In the genomic region with DNA sequence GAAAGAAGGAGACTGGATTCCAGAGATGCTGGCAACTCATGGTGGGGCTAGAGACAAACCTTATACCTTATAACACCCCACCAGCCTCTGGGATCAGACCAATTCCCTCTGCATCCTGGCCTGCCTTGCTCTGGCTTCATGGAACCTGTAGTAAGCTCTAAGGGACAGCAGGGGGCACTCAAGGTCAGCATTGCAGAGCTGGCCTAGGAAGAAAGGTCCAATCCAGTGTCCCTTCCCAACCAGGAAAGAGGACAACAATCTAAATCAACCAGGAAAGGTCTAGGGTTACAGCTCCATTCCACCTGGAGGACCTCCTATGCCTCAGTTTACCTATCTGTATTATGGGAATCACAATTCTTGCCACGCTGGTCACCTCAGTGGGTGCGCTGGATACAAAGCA, we compare ENCODE assay signal across 8 mouse cellular contexts. TPM values are rescaled to one million over a fixed set of nuclear protein-coding genes. Genes with fewer than 3 reads are reported as not detected.
DNase-seq lines count a peak whose midpoint lies in the region; ATAC-seq and TF ChIP-seq lines count a peak whose summit lies in the region.

No protein-coding gene starts in this region.

- ATAC-seq in neural tube, embryonic 15.5 days (ENCODE audit: low FRiP score), result no peak; the same call in 1 of the 2 replicates

- no peak overlapping the region for H3K4me2 ChIP-seq in neural tube, embryonic 15.5 days

- no peaks in the 10 kb centered on the region for H3K9me3 ChIP-seq in neural tube, embryonic 15.5 days (replicated peaks)
- no peaks in the 10 kb centered on the region for H3K9me3 ChIP-seq in embryonic facial prominence, embryonic 10.5 days

- 96% methylated on average over 2 of the region's 2 CpGs for WGBS in neural tube, embryonic 15.5 days
- 99% methylated on average over 2 of the region's 2 CpGs for WGBS in embryonic facial prominence, embryonic 10.5 days

- H3K4me3 ChIP-seq in neural tube, embryonic 15.5 days (replicated peaks), result no peak overlapping the region
- no peak overlapping the region for H3K4me3 ChIP-seq in embryonic facial prominence, embryonic 10.5 days
- no peak overlapping the region for H3K4me3 ChIP-seq in left cerebral cortex, adult 2 months

- H3K27ac ChIP-seq in neural tube, embryonic 15.5 days (replicated peaks), result no peak overlapping the region
- H3K27ac ChIP-seq in embryonic facial prominence, embryonic 10.5 days (replicated peaks), result no peak overlapping the region
- no peak overlapping the region for H3K27ac ChIP-seq in left cerebral cortex, adult 2 months

- TF ChIP-seq CTCF in left cerebral cortex, adult 2 months (IDR thresholded peaks at IDR 0.05), result peak; percentile 96

- H3K36me3 ChIP-seq in neural tube, embryonic 15.5 days, result no peaks in the 10 kb centered on the region
- H3K36me3 ChIP-seq in embryonic facial prominence, embryonic 10.5 days (replicated peaks), result peaks cover 55% of the 10 kb centered on the region

- intact Hi-C loops in left cerebral cortex, adult 2 months (cut with DNase I), result loop anchor here (2.0 kb wide), 1 partner anchor 33 kb away; no protein-coding TSS in a partner anchor

- peak; percentile 68 for DNase-seq in neural tube, embryonic 10.5 days (ENCODE audit: extremely low spot score, low spot score)
- peak; percentile 79 for DNase-seq in adrenal gland, postnatal 14 days
- peak; percentile 62 for DNase-seq in embryonic facial prominence, embryonic 10.5 days (ENCODE audit: low spot score)
- peak; percentile 39 for DNase-seq in hindlimb bud, embryonic 11.5 days (ENCODE audit: extremely low spot score, low read depth, low spot score)
- peak; percentile 46 for DNase-seq in left cerebral cortex, adult 2 months (ENCODE audit: extremely low spot score in 1 of 2, low spot score in 2 of 2)
- peak; percentile 77 for DNase-seq in mesoderm, embryonic 11.5 days (ENCODE audit: low read depth, low spot score)
- peak; percentile 32 for DNase-seq in thymus, postnatal 25 days

- H3K9ac ChIP-seq in neural tube, embryonic 15.5 days (replicated peaks), result no peak overlapping the region

- 0 out of 2 replicates have a peak, but pooled peaks cover 5% of the 10 kb centered on the region for H3K27me3 ChIP-seq in neural tube, embryonic 15.5 days (replicated peaks)
- no peaks in the 10 kb centered on the region for H3K27me3 ChIP-seq in embryonic facial prominence, embryonic 10.5 days (replicated peaks; ENCODE audit: low read depth, poor library complexity, severe bottlenecking)

- no peaks in the 10 kb centered on the region for H3K4me1 ChIP-seq in neural tube, embryonic 15.5 days
- H3K4me1 ChIP-seq in embryonic facial prominence, embryonic 10.5 days, result peaks cover 14% of the 10 kb centered on the region

RNA-seq across cellular contexts. Expression of a gene that starts 18.4 kb away (rescaled TPM):
- 8.4 and 8.5 TPM in 2 replicates for polyA plus RNA-seq in neural tube, embryonic 15.5 days (2015; fragmentation: Nextera tagmentation; extraction: Ambion mirVana)
- 8.0 and 8.7 TPM in 2 replicates for total RNA-seq in adrenal gland, postnatal 14 days (2021)
- 8.6 and 10.5 TPM in 2 replicates for polyA plus RNA-seq in embryonic facial prominence, embryonic 10.5 days (2016; fragmentation: Nextera tagmentation; extraction: Ambion mirVana)
- total RNA-seq in left cerebral cortex, adult 2 months (2021), result 1 to 10 TPM; 2.2 to 3.7 TPM

RNA-seq across cellular contexts. Expression of a gene that starts 57.8 kb away (rescaled TPM):
- 25.6 and 29.0 TPM in 2 replicates for polyA plus RNA-seq in neural tube, embryonic 15.5 days (2015; fragmentation: Nextera tagmentation; extraction: Ambion mirVana)
- 46.7 and 48.2 TPM in 2 replicates for total RNA-seq in adrenal gland, postnatal 14 days (2021)
- polyA plus RNA-seq in embryonic facial prominence, embryonic 10.5 days (2016; fragmentation: Nextera tagmentation; extraction: Ambion mirVana), result 42.6 and 44.4 TPM in 2 replicates
- 100 to 1,000 TPM in 1 of 2 experiments, 10 to 100 TPM in 1; 91.9 to 102 TPM for total RNA-seq in left cerebral cortex, adult 2 months (2021)
